Mouse (Mus musculus) thymus, postnatal 4 days (tissue): ENCODE measurements around the gene Myl4.

Experiments used
- DNase-seq: peaks from one replicate; pipeline ENCODE4 v3.0.0; 2021

Gene Myl4

GRCm38 (mm10) chr11:104638906-104639305 is 88.4 kb downstream of the Myl4 start:
- DNase-seq: no peak

GRCm38 (mm10) chr11:104639634-104640033 is 89.2 kb downstream of the Myl4 start:
- DNase-seq: no peak

GRCm38 (mm10) chr11:104640894-104641293 is 90.4 kb downstream of the Myl4 start:
- no peak for DNase-seq

GRCm38 (mm10) chr11:104643236-104643635 is 92.8 kb downstream of the Myl4 start:
- no peak for DNase-seq
